Mouse (Mus musculus) MEL (cell line): ENCODE results near the gene Hc. TPM values are rescaled to one million over a fixed set of nuclear protein-coding genes. Genes with fewer than 3 reads are reported as not detected.

Experiments
- DNase-seq: peaks from one replicate; pipeline ENCODE4 v3.0.0; 2011; ENCODE audit warnings: low read depth, low spot score
- H3K27ac ChIP-seq: 2 replicates; pipeline ENCODE4 v1.5.1; 2012; ENCODE audit warnings: low read depth, mild to moderate bottlenecking, control low read depth, low read length, moderate library complexity; ENCODE audit not compliant: control insufficient read depth
- H3K27me3 ChIP-seq, 2 experiments: fragments of 150-350 bp in 1 of 2; sonication (generic) in 1 of 2; 2 replicates each; pipeline ENCODE4 v1.6.1; 2012; ENCODE audit warnings: low read length in 2 of 2, mild to moderate bottlenecking in 2 of 2, improper control_type of control experiment in 1 of 2, moderate library complexity in 1 of 2; ENCODE audit not compliant: insufficient read depth in 2 of 2, control insufficient read depth in 1 of 2
- H3K36me3 ChIP-seq, 2 experiments: 2 replicates each; pipeline ENCODE4 v1.6.1; 2012 to 2014; ENCODE audit warnings: low read length in 2 of 2, improper control_type of control experiment in 1 of 2, inconsistent platforms in 1 of 2, mild to moderate bottlenecking in 1 of 2; ENCODE audit not compliant: insufficient read depth in 2 of 2, control insufficient read depth in 1 of 2
- H3K4me1 ChIP-seq, 2 experiments: fragments of 150-350 bp in 1 of 2; sonication (generic) in 1 of 2; 2 replicates each; pipeline ENCODE4 v1.6.1; 2012; ENCODE audit warnings: low read length in 2 of 2, improper control_type of control experiment in 1 of 2, mild to moderate bottlenecking in 1 of 2; ENCODE audit not compliant: insufficient read depth in 2 of 2, control insufficient read depth in 1 of 2
- H3K4me3 ChIP-seq, 2 experiments: fragments of 150-350 bp in 1 of 2; sonication (generic) in 1 of 2; 2 replicates each; pipeline ENCODE4 v1.5.1; 2012; ENCODE audit warnings: low read depth in 2 of 2, low read length in 2 of 2, mild to moderate bottlenecking in 2 of 2, moderate library complexity in 2 of 2, control low read depth in 1 of 2, improper control_type of control experiment in 1 of 2; ENCODE audit not compliant: control insufficient read depth in 1 of 2, insufficient read depth in 1 of 2
- H3K79me2 ChIP-seq: 2 replicates; pipeline ENCODE4 v1.6.1; 2012; ENCODE audit warnings: mild to moderate bottlenecking, low read length, moderate library complexity; ENCODE audit not compliant: control insufficient read depth, poor library complexity, insufficient read depth
- H3K9ac ChIP-seq: 2 replicates; pipeline ENCODE4 v1.6.1; 2012; ENCODE audit warnings: low read depth, mild to moderate bottlenecking, control low read depth, low read length, moderate library complexity; ENCODE audit not compliant: control insufficient read depth, poor library complexity, severe bottlenecking
- H3K9me3 ChIP-seq: fragments of 150-350 bp; sonication (generic); replicated peaks from 2 replicates; pipeline ENCODE4 v1.6.1; 2012; ENCODE audit warnings: mild to moderate bottlenecking, low read length, improper control_type of control experiment, moderate library complexity; ENCODE audit not compliant: insufficient read depth
- CHD1 ChIP-seq: IDR thresholded peaks from 2 replicates; pipeline ENCODE4 v1.6.1; 2012; ENCODE audit warnings: low read depth, mild to moderate bottlenecking, inconsistent platforms, low read length, improper control_type of control experiment
- CHD2 ChIP-seq: IDR thresholded peaks from 2 replicates; pipeline ENCODE4 v1.6.1; 2011; ENCODE audit warnings: low read length, improper control_type of control experiment
- EP300 ChIP-seq, 2 experiments: IDR thresholded peaks; 2 replicates each; pipeline ENCODE4 v1.6.1; 2011; ENCODE audit warnings: improper control_type of control experiment in 2 of 2, low read length in 2 of 2, low read depth in 1 of 2, mild to moderate bottlenecking in 1 of 2
- GABPA ChIP-seq: IDR thresholded peaks from 2 replicates; pipeline ENCODE4 v1.6.1; 2012; ENCODE audit warnings: low read depth, mild to moderate bottlenecking, inconsistent platforms, low read length, improper control_type of control experiment, moderate library complexity
- HCFC1 ChIP-seq: IDR thresholded peaks from 2 replicates; pipeline ENCODE4 v1.6.1; 2012; ENCODE audit warnings: low read depth, mild to moderate bottlenecking, inconsistent platforms, low read length, improper control_type of control experiment, moderate library complexity
- JUND ChIP-seq: IDR thresholded peaks from 2 replicates; pipeline ENCODE4 v1.6.1; 2011; ENCODE audit warnings: low read depth, mild to moderate bottlenecking, improper control_type of control experiment, low read length
- MAX ChIP-seq: IDR thresholded peaks from 2 replicates; pipeline ENCODE4 v1.6.1; 2011; ENCODE audit warnings: low read length, improper control_type of control experiment
- MAZ ChIP-seq: IDR thresholded peaks from 2 replicates; pipeline ENCODE4 v1.6.1; 2012; ENCODE audit warnings: low read depth, mild to moderate bottlenecking, inconsistent platforms, low read length, improper control_type of control experiment
- NELFE ChIP-seq: IDR thresholded peaks from 2 replicates; pipeline ENCODE4 v1.6.1; 2011; ENCODE audit warnings: low read depth, low read length, improper control_type of control experiment
- NRF1 ChIP-seq: IDR thresholded peaks from 2 replicates; pipeline ENCODE4 v1.6.1; 2014; ENCODE audit warnings: low read depth, mild to moderate bottlenecking, inconsistent platforms, low read length, improper control_type of control experiment, moderate library complexity; ENCODE audit not compliant: poor library complexity, insufficient read depth, severe bottlenecking
- POLR2AphosphoS5 ChIP-seq: IDR thresholded peaks from 2 replicates; pipeline ENCODE4 v1.6.1; 2012; ENCODE audit warnings: low read depth, borderline replicate concordance, mild to moderate bottlenecking, inconsistent platforms, low read length, moderate library complexity, mixed read lengths
- RAD21 ChIP-seq: IDR thresholded peaks from 2 replicates; pipeline ENCODE4 v1.6.1; 2011; ENCODE audit warnings: mild to moderate bottlenecking, low read depth, low read length, improper control_type of control experiment
- RCOR1 ChIP-seq: IDR thresholded peaks from 2 replicates; pipeline ENCODE4 v1.6.1; 2012; ENCODE audit warnings: low read depth, mild to moderate bottlenecking, inconsistent platforms, low read length, improper control_type of control experiment
- SIN3A ChIP-seq: IDR thresholded peaks from 2 replicates; pipeline ENCODE4 v1.6.1; 2012; ENCODE audit warnings: low read length, improper control_type of control experiment, inconsistent platforms
- SMC3 ChIP-seq: IDR thresholded peaks from 2 replicates; pipeline ENCODE4 v1.6.1; 2011; ENCODE audit warnings: low read depth, low read length, improper control_type of control experiment
- TAL1 ChIP-seq: IDR thresholded peaks from 2 replicates; pipeline ENCODE4 v1.6.1; 2012; ENCODE audit warnings: mild to moderate bottlenecking, inconsistent platforms, low read length, moderate library complexity, mixed read lengths
- TBP ChIP-seq: IDR thresholded peaks from 2 replicates; pipeline ENCODE4 v1.8.0; 2011; ENCODE audit warnings: low read depth, low read length, improper control_type of control experiment
- UBTF ChIP-seq: IDR thresholded peaks from 2 replicates; pipeline ENCODE4 v1.6.1; 2012; ENCODE audit warnings: low read depth, mild to moderate bottlenecking, inconsistent platforms, low read length, improper control_type of control experiment, moderate library complexity, borderline replicate concordance; ENCODE audit not compliant: insufficient read depth
- USF1 ChIP-seq: IDR thresholded peaks from 2 replicates; pipeline ENCODE4 v1.6.1; 2014; ENCODE audit warnings: low read depth, mild to moderate bottlenecking, inconsistent platforms, low read length, improper control_type of control experiment, moderate library complexity
- ZMIZ1 ChIP-seq: IDR thresholded peaks from 2 replicates; pipeline ENCODE4 v1.6.1; 2012; ENCODE audit warnings: low read depth, mild to moderate bottlenecking, inconsistent platforms, low read length, improper control_type of control experiment, moderate library complexity
- polyA plus RNA-seq, 2 experiments: library from polyadenylated mRNA; stranded (reverse) in 1 of 2; unstranded in 1 of 2; fragments of >175 nt in 1 of 2; fragments of >200 nt in 1 of 2; gene quantifications; 2 replicates each; pipeline versions ENCODE4 v1.2.1 to v1.2.4; 2012; ENCODE audit warnings: low replicate concordance in 2 of 2, low read depth in 1 of 2; ENCODE audit not compliant: insufficient read length in 2 of 2, insufficient read depth in 1 of 2, missing spikeins in 1 of 2
- total RNA-seq: library from RNA; depleted of rRNA; stranded (reverse); fragments of 300-350 nt; gene quantifications from 2 replicates; pipeline ENCODE4 v1.2.3, GENCODE M21; 2012

Hc gene
- total and polyA plus RNA-seq, 3 experiments = not detected

GRCm38 (mm10) chr2:34966243-34966934, 94.8 kb downstream of the Hc start:
- Histone ChIP-seq H3K9me3 (no peaks in the 10 kb centered on the region), H3K4me3 (no peak overlapping the region), H3K79me2 (no peaks in the 10 kb centered on the region), H3K9ac (no peak overlapping the region), H3K27me3 (no peaks in the 10 kb centered on the region; a peak in 1 of 4 replicates), H3K36me3 (peaks cover 0 to 13% of the 10 kb centered on the region in 2 experiments; a peak in 2 of 4 replicates), H3K4me1 (peaks cover 0 to 20% of the 10 kb centered on the region in 2 experiments; a peak in 2 of 4 replicates), H3K27ac (no peak overlapping the region)
- TF ChIP-seq HCFC1 (no peak), NRF1 (no peak), NELFE (no peak), UBTF (no peak), POLR2AphosphoS5 (no peak)
- no peak for DNase-seq

GRCm38 (mm10) chr2:34965806-34966205, 95.4 kb downstream of the Hc start:
- no peak for DNase-seq
- peaks cover 0 to 13% of the 10 kb centered on the region in 2 experiments; a peak in 2 of 4 replicates for H3K36me3 ChIP-seq
- H3K9ac ChIP-seq = no peak overlapping the region; the same call in 1 of the 2 replicates
- H3K4me1 ChIP-seq = peaks cover 0 to 20% of the 10 kb centered on the region in 2 experiments; a peak in 2 of 4 replicates
- no peaks in the 10 kb centered on the region; a peak in 1 of 4 replicates for H3K27me3 ChIP-seq
- no peak for TF ChIP-seq MAZ
- TF ChIP-seq SIN3A = no peak
- no peak for TF ChIP-seq GABPA
- TF ChIP-seq EP300 (IDR thresholded peaks at IDR 0.05; ENCODE audit: low read depth in 1 of 2, low read length in 2 of 2) = no peak
- no peak for TF ChIP-seq TBP
- no peak for TF ChIP-seq RCOR1
- TF ChIP-seq TAL1 = no peak
- TF ChIP-seq CHD1 = no peak
- no peak for TF ChIP-seq ZMIZ1
- TF ChIP-seq CHD2 = no peak
- TF ChIP-seq USF1 = no peak
- no peak for TF ChIP-seq RAD21
- no peak for TF ChIP-seq JUND
- TF ChIP-seq SMC3 = no peak
- TF ChIP-seq MAX = no peak
- TF ChIP-seq, all 39 proteins: peak for 0
- Histone ChIP-seq H3K79me2 (no peaks in the 10 kb centered on the region), H3K9me3 (no peaks in the 10 kb centered on the region), H3K4me3 (no peak overlapping the region), H3K27ac (no peak overlapping the region)
